Mouse (Mus musculus) stomach, postnatal 0 days (tissue): ENCODE measurements around the gene Noxred1. TPM values are rescaled to one million over a fixed set of nuclear protein-coding genes. Genes with fewer than 3 reads are reported as not detected.

Experiments
- ATAC-seq: fragments of 200-750 bp; cut with Nextera tagmentation; 2 replicates; pipeline ENCODE4 v1.8.0; 2017; ENCODE audit not compliant: low FRiP score, low TSS enrichment
- DNase-seq: peaks from one replicate; pipeline ENCODE4 v3.0.0-alpha.2; 2016; ENCODE audit warnings: low spot score
- H3K27ac ChIP-seq: fragments of 300-500 bp; sonication (generic); replicated peaks from 2 replicates; pipeline ENCODE4 v1.5.1; 2014; ENCODE audit warnings: mild to moderate bottlenecking, control low read depth
- H3K27me3 ChIP-seq: fragments of 300-500 bp; sonication (generic); 2 replicates; pipeline ENCODE4 v1.6.1; 2014; ENCODE audit warnings: low read length; ENCODE audit not compliant: control insufficient read depth, insufficient read depth
- H3K36me3 ChIP-seq: fragments of 300-500 bp; sonication (generic); 2 replicates; pipeline ENCODE4 v1.6.1; 2014; ENCODE audit warnings: low read length, mixed read lengths; ENCODE audit not compliant: control insufficient read depth, insufficient read depth
- H3K4me1 ChIP-seq: fragments of 300-500 bp; sonication (generic); replicated peaks from 2 replicates; pipeline ENCODE4 v1.6.1; 2014; ENCODE audit warnings: antibody characterized with exemption; ENCODE audit not compliant: control insufficient read depth, insufficient read depth
- H3K4me2 ChIP-seq: fragments of 300-500 bp; sonication (generic); replicated peaks from 2 replicates; pipeline ENCODE4 v1.6.1; 2014; ENCODE audit warnings: low read depth, mild to moderate bottlenecking, control low read depth, moderate library complexity
- H3K4me3 ChIP-seq: fragments of 300-500 bp; sonication (generic); 2 replicates; pipeline ENCODE4 v1.5.1; 2014; ENCODE audit warnings: low read depth, low read length, control low read depth
- H3K9ac ChIP-seq: fragments of 300-500 bp; sonication (generic); 2 replicates; pipeline ENCODE4 v1.6.1; 2014; ENCODE audit warnings: mild to moderate bottlenecking, low read length, control low read depth, mixed read lengths
- H3K9me3 ChIP-seq: fragments of 300-500 bp; sonication (generic); 2 replicates; pipeline ENCODE4 v1.6.1; 2016; ENCODE audit warnings: low read length; ENCODE audit not compliant: control insufficient read depth
- CTCF ChIP-seq: IDR thresholded peaks from 2 replicates; pipeline ENCODE4 v1.5.1; 2016; ENCODE audit warnings: antibody characterized with exemption, low read depth, mild to moderate bottlenecking, moderate library complexity
- EP300 ChIP-seq: optimal IDR thresholded peaks from 2 replicates; pipeline ENCODE3; 2016; ENCODE audit warnings: antibody characterized with exemption
- WGBS: fragments of 180-500 bp; shearing (Covaris S2); extraction: QIAGEN DNeasy Blood & Tissue Kit; methylation state at CpG from one replicate; pipeline ENCODE4 v1.1.7; 2014; 5-methylcytosine and 5-hydroxymethylcytosine counted together
- polyA plus RNA-seq: library from polyadenylated mRNA; unstranded; fragments of >200 nt; fragmentation: Nextera tagmentation; extraction: Ambion mirVana; gene quantifications from 2 replicates; pipeline ENCODE4 v1.2.1, GENCODE M21; 2015

The Noxred1 gene
- polyA plus RNA-seq, 1 experiment from 2014 or later = 0.11 TPM

- Histone ChIP-seq H3K4me1 (no peaks in the 10 kb centered on the region; the same call in 1 of the 2 replicates), H3K9me3 (no peaks in the 10 kb centered on the region), H3K27ac (peak overlapping the region; percentile 90), H3K4me2 (peak overlapping the region; percentile 92), H3K27me3 (no peaks in the 10 kb centered on the region), H3K4me3 (peak overlapping the region; percentile 80), H3K36me3 (peaks cover 12% of the 10 kb centered on the region), H3K9ac (peak overlapping the region; percentile 79)
- DNase-seq (no peak), ATAC-seq (peak; percentile 59)
- TF ChIP-seq EP300 (no peak), CTCF (no peak)
- under 1% methylated on average over 31 of the region's 31 CpGs for WGBS
Observed at GRCm38 (mm10) chr12:87266827-87267603, 28.5 kb upstream of the Noxred1 start.

GRCm38 (mm10) chr12:87266108-87266826 lies 27.7 kb upstream of the Noxred1 start, which contains the start of the genes Vipas39 and Ahsa1:
Vipas39 (minus strand) TSS chr12:87266256.
Ahsa1 (plus strand) TSS chr12:87266479.
- Histone ChIP-seq H3K27me3 (no peaks in the 10 kb centered on the region), H3K9me3 (no peaks in the 10 kb centered on the region), H3K4me2 (peak within 1 kb of the TSS; percentile 92), H3K9ac (peak within 1 kb of the TSS; percentile 79), H3K4me1 (no peaks in the 10 kb centered on the region; the same call in 1 of the 2 replicates), H3K27ac (peak within 1 kb of the TSS; percentile 90), H3K4me3 (peak within 1 kb of the TSS; percentile 80), H3K36me3 (peaks cover 7% of the 10 kb centered on the region)
- TF ChIP-seq CTCF = peak; percentile 70
- TF ChIP-seq EP300 = no peak
- DNase-seq (peak; percentile 91), ATAC-seq (peak; percentile 98)
- under 1% methylated on average over 31 of the region's 31 CpGs for WGBS

GRCm38 (mm10) chr12:87265444-87265843 lies 26.9 kb upstream of the Noxred1 start:
- H3K4me3 ChIP-seq = peak overlapping the region; percentile 80
- peak overlapping the region; percentile 80 for H3K4me2 ChIP-seq
- H3K9me3 ChIP-seq = no peaks in the 10 kb centered on the region
- no peak for ATAC-seq
- no peak for DNase-seq
- no peak for TF ChIP-seq EP300
- no peak for TF ChIP-seq CTCF
- peak overlapping the region; percentile 83 for H3K27ac ChIP-seq
- H3K9ac ChIP-seq = peak overlapping the region; percentile 74
- 16% methylated on average over 11 of the region's 11 CpGs for WGBS
- no peaks in the 10 kb centered on the region for H3K27me3 ChIP-seq
- peaks cover 3% of the 10 kb centered on the region for H3K36me3 ChIP-seq
- no peaks in the 10 kb centered on the region; the same call in 1 of the 2 replicates for H3K4me1 ChIP-seq

- Histone ChIP-seq H3K27ac (no peak overlapping the region), H3K27me3 (no peaks in the 10 kb centered on the region), H3K4me3 (no peak overlapping the region), H3K36me3 (peaks cover 18% of the 10 kb centered on the region), H3K9me3 (no peaks in the 10 kb centered on the region), H3K4me2 (no peak overlapping the region), H3K4me1 (no peaks in the 10 kb centered on the region), H3K9ac (no peak overlapping the region)
- no peak for TF ChIP-seq CTCF
- ATAC-seq (no peak), DNase-seq (no peak)
- 97% methylated on average over 8 of the region's 8 CpGs for WGBS
Observed at GRCm38 (mm10) chr12:87260562-87260961, 22.0 kb upstream of the Noxred1 start.

GRCm38 (mm10) chr12:87256629-87257028 lies 18.1 kb upstream of the Noxred1 start:
- Histone ChIP-seq H3K4me2 (no peak overlapping the region), H3K9me3 (no peaks in the 10 kb centered on the region), H3K27me3 (no peaks in the 10 kb centered on the region), H3K4me3 (no peak overlapping the region), H3K27ac (peak overlapping the region; percentile 8; the same call in 1 of the 2 replicates), H3K36me3 (peaks cover 29% of the 10 kb centered on the region), H3K9ac (no peak overlapping the region), H3K4me1 (no peaks in the 10 kb centered on the region)
- ATAC-seq = peak; percentile 57; the same call in 1 of the 2 replicates
- no peak for TF ChIP-seq EP300
- TF ChIP-seq CTCF = no peak
- 75% methylated on average over 5 of the region's 5 CpGs for WGBS
- no peak for DNase-seq
